Mouse (Mus musculus) liver, postnatal 0 days (tissue): ENCODE measurements around the gene Mavs. TPM values are rescaled to one million over a fixed set of nuclear protein-coding genes. Genes with fewer than 3 reads are reported as not detected.

Experiments
- ATAC-seq: fragments of 200-750 bp; cut with Nextera tagmentation; 2 replicates; pipeline ENCODE4 v1.8.0; 2017; ENCODE audit warnings: mild to moderate bottlenecking, moderate library complexity
- DNase-seq: peaks from one replicate; pipeline ENCODE4 v3.0.0-alpha.2; 2016
- H3K27ac ChIP-seq: fragments of 300-500 bp; sonication (generic); 2 replicates; pipeline ENCODE4 v1.5.1; 2014; ENCODE audit warnings: antibody characterized with exemption, moderate library complexity, mild to moderate bottlenecking, low read depth
- H3K27me3 ChIP-seq: fragments of 300-500 bp; sonication (generic); 2 replicates; pipeline ENCODE4 v1.6.1; 2014; ENCODE audit warnings: low read length, control low read depth, mixed read lengths; ENCODE audit not compliant: insufficient read depth
- H3K36me3 ChIP-seq: fragments of 300-500 bp; sonication (generic); replicated peaks from 2 replicates; pipeline ENCODE4 v1.6.1; 2014; ENCODE audit warnings: mild to moderate bottlenecking, control low read depth, low read length, moderate library complexity, mixed read lengths; ENCODE audit not compliant: insufficient read depth
- H3K4me1 ChIP-seq: fragments of 300-500 bp; sonication (generic); 2 replicates; pipeline ENCODE4 v1.6.1; 2014; ENCODE audit warnings: antibody characterized with exemption, mild to moderate bottlenecking, control low read depth; ENCODE audit not compliant: insufficient read depth
- H3K4me2 ChIP-seq: fragments of 300-500 bp; sonication (generic); 2 replicates; pipeline ENCODE4 v1.6.1; 2014; ENCODE audit warnings: low read depth, mild to moderate bottlenecking, low read length, moderate library complexity, mixed read lengths
- H3K4me3 ChIP-seq: fragments of 300-500 bp; sonication (generic); 2 replicates; pipeline ENCODE4 v1.5.1; 2014; ENCODE audit warnings: low read depth, low read length
- H3K9ac ChIP-seq: fragments of 300-500 bp; sonication (generic); replicated peaks from 2 replicates; pipeline ENCODE4 v1.6.1; 2014; ENCODE audit warnings: mild to moderate bottlenecking, moderate library complexity
- H3K9me3 ChIP-seq: fragments of 300-500 bp; sonication (generic); 2 replicates; pipeline ENCODE4 v1.6.1; 2016; ENCODE audit warnings: mild to moderate bottlenecking, control low read depth, low read length, mixed read lengths
- CTCF ChIP-seq: sonication (generic); IDR thresholded peaks from 2 replicates; pipeline ENCODE4 v1.5.1; 2016; ENCODE audit warnings: antibody characterized with exemption, low read depth
- EP300 ChIP-seq: IDR thresholded peaks from 2 replicates; pipeline ENCODE4 v1.6.1; 2016; ENCODE audit warnings: antibody characterized with exemption, low read depth, mild to moderate bottlenecking
- WGBS: fragments of 180-500 bp; shearing (Covaris S2); extraction: QIAGEN DNeasy Blood & Tissue Kit; methylation state at CpG from one replicate; pipeline ENCODE4 v1.1.7; 2014; ENCODE audit not compliant: insufficient replicate concordance; 5-methylcytosine and 5-hydroxymethylcytosine counted together
- polyA plus RNA-seq: library from polyadenylated mRNA; unstranded; fragments of >200 nt; fragmentation: Nextera tagmentation; extraction: Ambion mirVana; gene quantifications from 2 replicates; pipeline ENCODE4 v1.2.1, GENCODE M21; 2015

The Mavs gene
- polyA plus RNA-seq, 1 experiment from 2014 or later = 21.2 TPM

DNA sequence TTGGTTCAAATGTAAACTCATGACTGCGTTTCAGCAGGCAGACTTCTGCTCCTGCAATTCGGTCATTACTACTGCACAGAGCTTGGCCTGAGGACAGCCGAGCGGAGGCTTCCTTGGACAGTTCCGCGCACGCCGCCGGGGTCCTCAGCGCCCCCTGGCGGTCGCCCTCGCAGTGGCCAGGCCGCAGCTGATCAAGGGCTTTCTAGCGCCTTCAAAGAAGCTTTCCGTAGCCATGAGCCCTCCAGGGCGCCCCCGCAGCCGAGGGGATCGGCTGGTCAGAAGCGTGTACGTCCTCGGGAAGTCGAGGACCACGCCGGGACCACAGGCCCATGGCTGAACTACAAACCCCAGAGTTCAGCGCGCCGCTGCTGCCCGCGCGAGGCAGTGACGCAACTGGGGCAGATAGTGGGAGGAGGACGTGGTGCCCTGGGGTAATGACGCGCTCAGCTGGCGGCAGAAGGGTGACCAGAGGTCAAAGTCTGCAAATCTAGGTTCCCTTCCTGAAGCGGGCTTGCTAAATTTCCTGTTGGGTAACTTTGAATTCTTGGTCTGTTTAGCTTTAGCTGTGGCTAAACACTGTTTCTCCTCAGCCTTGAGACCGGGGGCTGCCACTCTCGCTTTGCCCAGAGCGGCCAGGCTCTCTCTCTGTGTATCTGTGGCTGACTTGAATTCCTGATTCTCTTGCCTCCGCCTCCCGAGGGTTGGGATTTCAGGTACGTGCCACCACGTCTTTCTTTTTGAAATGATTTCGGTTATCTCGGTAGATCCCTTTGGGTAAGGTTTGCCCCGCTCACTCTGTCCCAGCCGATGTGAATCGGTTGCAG is 23.7 kb upstream of the Mavs start:
- Histone ChIP-seq H3K9ac (peak overlapping the region; percentile 74), H3K27me3 (no peaks in the 10 kb centered on the region), H3K27ac (peak overlapping the region; percentile 91), H3K9me3 (no peaks in the 10 kb centered on the region), H3K4me1 (peaks cover 70% of the 10 kb centered on the region), H3K36me3 (peaks cover 10% of the 10 kb centered on the region), H3K4me3 (peak overlapping the region; percentile 69), H3K4me2 (peak overlapping the region; percentile 70)
- TF ChIP-seq CTCF = peak; percentile 100
- 0 out of 2 replicates have a peak, but pooled peaks have one; percentile 65 for TF ChIP-seq EP300
- ATAC-seq = peak; percentile 91
- WGBS = 1% methylated on average over 50 of the region's 50 CpGs
- peak; percentile 97 for DNase-seq

DNA sequence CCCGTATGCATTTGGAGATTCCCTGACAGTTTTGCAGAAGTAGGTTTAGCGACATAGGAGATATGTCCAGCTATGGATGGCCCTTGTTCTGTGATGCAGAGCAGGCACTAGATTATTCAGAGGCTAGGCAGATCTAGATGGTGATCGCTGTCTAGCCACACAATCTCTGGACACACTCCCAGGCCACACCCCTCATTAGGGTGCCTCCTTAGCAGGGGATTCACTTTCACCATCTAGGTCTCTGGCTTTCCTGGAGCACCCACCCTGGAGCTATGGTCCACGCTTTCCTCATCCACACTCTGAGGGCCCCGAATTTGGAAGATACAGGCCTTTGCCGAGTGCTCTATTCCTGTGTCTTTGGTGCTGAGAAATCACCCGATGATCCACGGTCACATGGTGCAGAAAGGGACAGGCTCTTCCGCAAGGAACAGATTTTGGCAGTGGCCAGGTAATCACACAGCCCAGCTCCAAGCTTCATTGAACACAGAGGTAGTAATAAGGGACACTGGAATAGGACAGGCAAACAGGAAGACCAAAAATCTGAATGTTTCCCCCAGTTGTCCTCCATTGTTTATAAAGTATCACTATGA is 22.7 kb upstream of the Mavs start:
- peak overlapping the region; percentile 69 for H3K4me3 ChIP-seq
- H3K4me1 ChIP-seq = peaks cover 67% of the 10 kb centered on the region
- H3K36me3 ChIP-seq = peaks cover 10% of the 10 kb centered on the region
- H3K9ac ChIP-seq = peak overlapping the region; percentile 74
- peak overlapping the region; percentile 70 for H3K4me2 ChIP-seq
- ATAC-seq (no peak), DNase-seq (peak; percentile 30)
- H3K9me3 ChIP-seq = no peaks in the 10 kb centered on the region
- H3K27ac ChIP-seq = peak overlapping the region; percentile 91
- no peak for TF ChIP-seq EP300
- no peak for TF ChIP-seq CTCF
- no peaks in the 10 kb centered on the region for H3K27me3 ChIP-seq
- 44% methylated on average over 9 of the region's 9 CpGs for WGBS

DNA sequence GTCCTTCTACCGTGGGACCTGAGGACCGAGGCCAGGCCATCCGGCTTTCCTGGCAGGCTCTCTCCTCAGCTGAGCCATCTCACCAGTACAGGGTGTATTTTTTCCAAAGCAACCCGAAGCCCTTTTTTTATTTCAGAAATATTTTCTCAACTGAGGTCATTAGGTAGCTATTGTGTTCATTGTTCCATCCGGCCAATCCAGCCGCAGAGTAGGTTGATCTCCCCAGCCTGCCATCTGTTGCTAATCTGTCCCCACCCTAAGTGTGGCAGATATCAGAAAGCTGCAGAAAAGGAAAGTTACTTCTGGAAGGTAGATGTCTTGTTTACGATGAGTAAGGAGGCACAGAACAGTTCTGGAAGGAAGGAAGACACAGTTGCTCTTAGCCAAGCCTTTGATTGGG is 20.1 kb upstream of the Mavs start:
- TF ChIP-seq EP300 (peak; percentile 98), CTCF (no peak)
- Histone ChIP-seq H3K9ac (peak overlapping the region; percentile 58; the same call in 1 of the 2 replicates), H3K4me3 (no peak overlapping the region), H3K27ac (peak overlapping the region; percentile 79), H3K4me1 (peaks cover 54% of the 10 kb centered on the region), H3K9me3 (no peaks in the 10 kb centered on the region), H3K4me2 (peak overlapping the region; percentile 57), H3K27me3 (no peaks in the 10 kb centered on the region), H3K36me3 (peaks cover 10% of the 10 kb centered on the region)
- WGBS = 60% methylated on average over 7 of the region's 7 CpGs
- DNase-seq (peak; percentile 41), ATAC-seq (peak; percentile 24)

DNA sequence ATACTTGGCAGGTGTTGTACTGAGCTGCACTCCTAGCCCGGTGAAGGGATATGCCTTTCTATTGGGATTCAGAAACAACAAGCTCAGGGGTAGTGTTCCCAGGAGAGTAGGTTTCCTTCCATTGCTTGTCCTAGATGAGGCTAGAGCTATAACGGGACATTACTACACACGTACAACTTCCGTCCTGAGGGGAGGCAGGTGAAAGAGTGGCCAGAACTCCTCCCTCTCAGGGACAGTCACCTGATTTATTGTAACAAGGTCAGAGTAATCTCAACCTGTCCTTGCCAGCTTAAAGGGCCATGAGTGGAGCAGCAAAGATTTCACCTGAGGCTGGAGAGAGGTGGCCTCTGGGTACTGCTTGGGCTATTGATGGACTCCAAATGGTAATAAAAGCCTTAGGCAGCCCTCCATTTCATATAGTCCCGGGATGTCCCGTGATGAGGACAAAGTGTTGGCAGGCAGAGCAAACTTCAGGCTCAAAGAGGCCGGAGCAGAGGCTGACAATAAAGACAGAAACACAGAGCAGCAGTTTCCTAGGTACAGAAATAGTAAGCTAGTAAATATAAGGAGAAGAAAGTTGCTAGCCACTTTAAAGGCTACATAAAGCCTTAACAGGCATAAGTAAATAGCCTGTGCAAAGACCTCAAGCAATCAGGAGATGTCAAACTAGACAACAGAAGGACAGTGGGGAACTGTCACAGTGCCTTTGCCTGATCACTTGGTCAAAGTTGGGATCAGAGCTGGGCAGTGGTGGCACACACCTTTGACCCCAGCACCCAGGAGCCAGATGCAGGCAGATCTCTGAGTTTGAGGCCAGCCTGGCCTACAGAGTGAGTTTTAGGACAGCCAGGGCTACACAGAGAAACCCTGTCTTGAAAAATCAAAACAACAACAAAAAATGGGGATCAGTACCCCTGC is 17.7 kb upstream of the Mavs start:
- peak; percentile 82 for ATAC-seq
- Histone ChIP-seq H3K4me3 (no peak overlapping the region), H3K4me1 (peaks cover 42% of the 10 kb centered on the region), H3K4me2 (no peak overlapping the region), H3K9ac (no peak overlapping the region), H3K27ac (peak overlapping the region; percentile 78), H3K27me3 (no peaks in the 10 kb centered on the region), H3K36me3 (peaks cover 10% of the 10 kb centered on the region), H3K9me3 (no peaks in the 10 kb centered on the region)
- TF ChIP-seq CTCF = no peak
- no peak for TF ChIP-seq EP300
- WGBS = 73% methylated on average over 7 of the region's 7 CpGs
- DNase-seq = no peak

DNA sequence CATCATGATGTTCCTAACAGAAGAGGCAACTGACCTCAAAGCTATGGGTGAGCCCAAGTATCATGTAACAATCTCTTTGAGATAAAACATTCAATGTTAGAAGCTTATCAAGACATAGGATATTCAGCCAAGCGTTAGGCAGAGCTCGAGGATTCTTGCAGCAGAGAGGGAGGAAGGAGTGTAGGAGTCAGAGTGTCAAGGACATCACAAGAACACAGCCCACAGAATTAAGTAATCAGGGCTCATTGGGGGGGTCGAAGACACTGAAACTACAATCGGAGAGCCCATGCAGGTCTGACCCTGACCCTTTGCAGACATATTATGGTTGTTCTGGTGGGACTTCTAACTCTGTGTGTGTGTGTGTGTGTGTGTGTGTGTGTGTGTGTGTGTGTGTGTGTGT is 13.8 kb upstream of the Mavs start:
- Histone ChIP-seq H3K27ac (no peak overlapping the region), H3K4me3 (no peak overlapping the region), H3K36me3 (no peaks in the 10 kb centered on the region), H3K4me2 (no peak overlapping the region), H3K4me1 (peaks cover 36% of the 10 kb centered on the region), H3K9me3 (no peaks in the 10 kb centered on the region), H3K9ac (no peak overlapping the region), H3K27me3 (no peaks in the 10 kb centered on the region)
- no peak for ATAC-seq
- DNase-seq = no peak
- TF ChIP-seq EP300 = no peak
- TF ChIP-seq CTCF = no peak
- WGBS = 57% methylated on average over 4 of the region's 4 CpGs
